Comparison of ENCODE assay signal across 13 mouse cellular contexts in the genomic region with DNA sequence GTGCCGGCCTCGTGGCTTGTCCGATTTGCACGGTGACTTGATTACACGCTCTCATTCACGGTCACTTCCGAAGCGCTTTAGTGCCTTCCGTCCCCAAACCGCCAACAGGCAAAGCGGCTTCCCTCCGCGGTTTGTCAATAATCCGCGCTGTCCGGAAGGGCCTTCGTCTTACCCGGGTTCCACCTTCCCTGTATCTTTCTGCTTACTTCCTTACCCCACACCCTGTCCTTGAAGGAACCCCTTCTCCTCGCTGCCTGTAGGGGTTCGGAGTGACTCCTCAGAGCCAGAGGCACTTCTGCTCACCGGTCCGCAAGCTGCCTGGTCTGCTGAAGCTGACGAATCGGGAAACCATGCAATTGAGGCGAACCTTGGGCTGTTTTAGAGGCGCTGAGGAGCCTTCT. TPM values are rescaled to one million over a fixed set of nuclear protein-coding genes. Genes with fewer than 3 reads are reported as not detected.
DNase-seq lines count a peak whose midpoint lies in the region; ATAC-seq and TF ChIP-seq lines count a peak whose summit lies in the region.
"Had no signal": no experiment of that assay in that cellular context is flagged by ENCODE, and none has a peak within 500 bp of the region (broad histone marks: within the 10 kb centered on the region; RNA-seq: fewer than 3 reads in every experiment).

No protein-coding gene starts in this region.

- DNase-seq in forebrain, embryonic 11.5 days (ENCODE audit: low spot score), result peak; percentile 58
- no peak for DNase-seq in forebrain, postnatal 0 days
- DNase-seq in spleen, postnatal 4 days (ENCODE audit: low spot score in 2 of 2), result no peak
- DNase-seq: cerebellum, postnatal 14 days had no signal

- TF ChIP-seq CTCF in forebrain, postnatal 0 days (IDR thresholded peaks at IDR 0.05; ENCODE audit: low read depth), result no peak
- TF ChIP-seq CTCF in C2C12 (IDR thresholded peaks at IDR 0.05; ENCODE audit: control insufficient read depth, insufficient read depth, insufficient read length), result no peak

- H3K79me2 ChIP-seq in C2C12 (ENCODE audit: control insufficient read depth, insufficient read depth), result peaks cover 99% of the 10 kb centered on the region

- H3K9me3 ChIP-seq in forebrain, embryonic 11.5 days (ENCODE audit: control insufficient read depth, low read length), result no peaks in the 10 kb centered on the region
- H3K9me3 ChIP-seq in forebrain, postnatal 0 days (ENCODE audit: low read length), result no peaks in the 10 kb centered on the region
- no peaks in the 10 kb centered on the region for H3K9me3 ChIP-seq in intestine, embryonic 15.5 days
- H3K9me3 ChIP-seq in limb, embryonic 15.5 days, result no peaks in the 10 kb centered on the region
- H3K9me3 ChIP-seq in forebrain, embryonic 16.5 days (ENCODE audit: control insufficient read depth, low read length), result no peaks in the 10 kb centered on the region
- peaks cover 4% of the 10 kb centered on the region; the same call in 1 of the 2 replicates for H3K9me3 ChIP-seq in midbrain, embryonic 16.5 days (replicated peaks; ENCODE audit: control insufficient read depth, low read length, poor library complexity, severe bottlenecking)
- H3K9me3 ChIP-seq: forebrain, embryonic 10.5 days; lung, embryonic 15.5 days had no signal

- H3K4me1 ChIP-seq in forebrain, embryonic 11.5 days (replicated peaks; ENCODE audit: control insufficient read depth, insufficient read depth, low read length), result 0 out of 2 replicates have a peak, but pooled peaks cover 3% of the 10 kb centered on the region
- no peaks in the 10 kb centered on the region for H3K4me1 ChIP-seq in forebrain, postnatal 0 days (ENCODE audit: insufficient read depth)
- 0 out of 2 replicates have a peak, but pooled peaks cover 18% of the 10 kb centered on the region for H3K4me1 ChIP-seq in intestine, embryonic 15.5 days (replicated peaks)
- peaks cover 32% of the 10 kb centered on the region for H3K4me1 ChIP-seq in limb, embryonic 15.5 days
- no peaks in the 10 kb centered on the region for H3K4me1 ChIP-seq in forebrain, embryonic 16.5 days (replicated peaks; ENCODE audit: control insufficient read depth, insufficient read depth, low read length)
- H3K4me1 ChIP-seq in midbrain, embryonic 16.5 days (ENCODE audit: control insufficient read depth, insufficient read depth, low read length), result no peaks in the 10 kb centered on the region

- WGBS in forebrain, embryonic 11.5 days, result under 1% methylated on average over 26 of the region's 26 CpGs
- 2% methylated on average over 26 of the region's 26 CpGs for WGBS in forebrain, postnatal 0 days
- under 1% methylated on average over 26 of the region's 26 CpGs for WGBS in intestine, embryonic 15.5 days
- WGBS in limb, embryonic 15.5 days, result 2% methylated on average over 26 of the region's 26 CpGs
- under 1% methylated on average over 26 of the region's 26 CpGs for WGBS in forebrain, embryonic 16.5 days
- under 1% methylated on average over 26 of the region's 26 CpGs for WGBS in midbrain, embryonic 16.5 days

- H3K4me2 ChIP-seq in forebrain, embryonic 11.5 days (ENCODE audit: low read depth, low read length, severe bottlenecking), result no peak overlapping the region
- H3K4me2 ChIP-seq in forebrain, postnatal 0 days (ENCODE audit: low read depth), result no peak overlapping the region
- H3K4me2 ChIP-seq in intestine, embryonic 15.5 days (replicated peaks), result peak overlapping the region; percentile 43
- peak overlapping the region; percentile 60 for H3K4me2 ChIP-seq in limb, embryonic 15.5 days
- no peak overlapping the region for H3K4me2 ChIP-seq in forebrain, embryonic 16.5 days (ENCODE audit: low read length)
- H3K4me2 ChIP-seq in midbrain, embryonic 16.5 days (ENCODE audit: low read length), result no peak overlapping the region
- H3K4me2 ChIP-seq: lung, embryonic 15.5 days had no signal

- H3ac ChIP-seq in C2C12 (ENCODE audit: control insufficient read depth, insufficient read length, low read depth), result peak overlapping the region; percentile 37

- no peaks in the 10 kb centered on the region for H3K36me3 ChIP-seq in forebrain, embryonic 11.5 days (ENCODE audit: control insufficient read depth, insufficient read depth, low read length)
- H3K36me3 ChIP-seq in forebrain, postnatal 0 days (ENCODE audit: insufficient read depth), result no peaks in the 10 kb centered on the region
- peaks cover 17% of the 10 kb centered on the region for H3K36me3 ChIP-seq in C2C12 (ENCODE audit: control insufficient read depth, insufficient read depth)
- H3K36me3 ChIP-seq in intestine, embryonic 15.5 days, result no peaks in the 10 kb centered on the region
- H3K36me3 ChIP-seq in limb, embryonic 15.5 days, result no peaks in the 10 kb centered on the region
- H3K36me3 ChIP-seq in forebrain, embryonic 16.5 days (ENCODE audit: control insufficient read depth, insufficient read depth), result no peaks in the 10 kb centered on the region
- no peaks in the 10 kb centered on the region for H3K36me3 ChIP-seq in midbrain, embryonic 16.5 days (ENCODE audit: control insufficient read depth, insufficient read depth, low read length)
- H3K36me3 ChIP-seq: forebrain, embryonic 10.5 days; lung, embryonic 15.5 days had no signal

- peaks cover 72% of the 10 kb centered on the region for H3K79me3 ChIP-seq in C2C12 (ENCODE audit: low read depth)

- peaks cover 98% of the 10 kb centered on the region for H3K27me3 ChIP-seq in forebrain, embryonic 11.5 days (ENCODE audit: control insufficient read depth, insufficient read depth, low read length)
- H3K27me3 ChIP-seq in forebrain, postnatal 0 days (ENCODE audit: insufficient read depth, low read length), result peaks cover 97% of the 10 kb centered on the region
- H3K27me3 ChIP-seq in C2C12 (ENCODE audit: control insufficient read depth, insufficient read depth, insufficient read length), result no peaks in the 10 kb centered on the region
- peaks cover 93% of the 10 kb centered on the region for H3K27me3 ChIP-seq in intestine, embryonic 15.5 days (replicated peaks)
- H3K27me3 ChIP-seq in limb, embryonic 15.5 days, result peaks cover 14% of the 10 kb centered on the region; the same call in 1 of the 2 replicates
- H3K27me3 ChIP-seq in forebrain, embryonic 16.5 days (replicated peaks; ENCODE audit: control insufficient read depth, insufficient read depth, low read length), result peaks cover 88% of the 10 kb centered on the region
- peaks cover 91% of the 10 kb centered on the region for H3K27me3 ChIP-seq in midbrain, embryonic 16.5 days (ENCODE audit: control insufficient read depth, insufficient read depth, low read depth, low read length)

- no peak overlapping the region for H3K4me3 ChIP-seq in forebrain, embryonic 11.5 days (ENCODE audit: low read depth, low read length)
- no peak overlapping the region for H3K4me3 ChIP-seq in forebrain, postnatal 0 days (ENCODE audit: low read depth, low read length)
- H3K4me3 ChIP-seq in C2C12 (ENCODE audit: insufficient read depth, poor library complexity, severe bottlenecking), result peak overlapping the region; percentile 75
- H3K4me3 ChIP-seq in intestine, embryonic 15.5 days (replicated peaks), result peak overlapping the region; percentile 28
- peak overlapping the region; percentile 64 for H3K4me3 ChIP-seq in limb, embryonic 15.5 days
- no peak overlapping the region for H3K4me3 ChIP-seq in forebrain, embryonic 16.5 days (replicated peaks; ENCODE audit: low read length)
- H3K4me3 ChIP-seq in midbrain, embryonic 16.5 days (ENCODE audit: low read depth, low read length), result no peak overlapping the region
- H3K4me3 ChIP-seq: forebrain, embryonic 10.5 days; lung, embryonic 15.5 days had no signal

- ATAC-seq in forebrain, embryonic 11.5 days (replicated peaks; ENCODE audit: low FRiP score), result no peak
- ATAC-seq in forebrain, postnatal 0 days, result no peak
- no peak for ATAC-seq in intestine, embryonic 15.5 days
- ATAC-seq in limb, embryonic 15.5 days (ENCODE audit: insufficient number of reproducible peaks, low FRiP score, low TSS enrichment, low read depth), result no peak
- ATAC-seq in forebrain, embryonic 16.5 days, result no peak
- ATAC-seq in midbrain, embryonic 16.5 days, result no peak

- H3K27ac ChIP-seq in forebrain, embryonic 11.5 days (ENCODE audit: low read depth, low read length), result no peak overlapping the region
- no peak overlapping the region for H3K27ac ChIP-seq in forebrain, postnatal 0 days (ENCODE audit: low read depth, low read length)
- H3K27ac ChIP-seq in intestine, embryonic 15.5 days, result no peak overlapping the region
- H3K27ac ChIP-seq in limb, embryonic 15.5 days, result peak overlapping the region; percentile 96
- H3K27ac ChIP-seq in forebrain, embryonic 16.5 days (ENCODE audit: low read length), result no peak overlapping the region
- no peak overlapping the region for H3K27ac ChIP-seq in midbrain, embryonic 16.5 days (ENCODE audit: low read length)
- H3K27ac ChIP-seq: forebrain, embryonic 10.5 days; lung, embryonic 15.5 days had no signal

- no peak overlapping the region for H3K9ac ChIP-seq in forebrain, embryonic 11.5 days (ENCODE audit: low read length)
- H3K9ac ChIP-seq in forebrain, postnatal 0 days, result no peak overlapping the region
- peak overlapping the region; percentile 36 for H3K9ac ChIP-seq in intestine, embryonic 15.5 days
- H3K9ac ChIP-seq in limb, embryonic 15.5 days, result peak overlapping the region; percentile 89
- H3K9ac ChIP-seq in forebrain, embryonic 16.5 days (replicated peaks; ENCODE audit: low read depth, low read length), result no peak overlapping the region
- no peak overlapping the region for H3K9ac ChIP-seq in midbrain, embryonic 16.5 days (ENCODE audit: low read depth, low read length)
- H3K9ac ChIP-seq: lung, embryonic 15.5 days had no signal

RNA-seq across cellular contexts. Expression of a gene that starts 0.8 kb away (rescaled TPM):
- not detected in 2 replicates for polyA plus RNA-seq in forebrain, embryonic 11.5 days (2014; fragmentation: Nextera tagmentation; extraction: Ambion mirVana)
- not detected in 2 replicates for total RNA-seq in forebrain, postnatal 0 days (2014; rRNA removed)
- polyA plus RNA-seq in forebrain, postnatal 0 days (2015; fragmentation: Nextera tagmentation; extraction: Ambion mirVana), result not detected in 2 replicates
- 19.2 TPM for polyA plus RNA-seq in C2C12 (2012; fragmentation: generic; extraction: Trizol)
- 2.0 and 3.3 TPM in 2 replicates for polyA plus RNA-seq in intestine, embryonic 15.5 days (2015; fragmentation: Nextera tagmentation; extraction: Ambion mirVana)
- polyA plus RNA-seq in limb, embryonic 15.5 days (2015; fragmentation: Nextera tagmentation; extraction: Ambion mirVana), result 23.3 and 33.4 TPM in 2 replicates
- polyA plus RNA-seq in forebrain, embryonic 16.5 days (2015; fragmentation: Nextera tagmentation; extraction: Ambion mirVana), result 0.14 TPM in 1 of 2 replicates, not detected in the other
- not detected in 2 replicates for polyA plus RNA-seq in midbrain, embryonic 16.5 days (2015; fragmentation: Nextera tagmentation; extraction: Ambion mirVana)
- total RNA-seq: layer of hippocampus, adult 8-10 months had no signal
- polyA plus RNA-seq: forebrain, embryonic 10.5 days; heart, embryonic 14.5 days; lung, embryonic 15.5 days had no signal

RNA-seq across cellular contexts. Expression of a gene that starts 5.7 kb away (rescaled TPM):
- not detected in 2 replicates for polyA plus RNA-seq in forebrain, embryonic 11.5 days (2014; fragmentation: Nextera tagmentation; extraction: Ambion mirVana)
- not detected in 2 replicates for total RNA-seq in forebrain, postnatal 0 days (2014; rRNA removed)
- polyA plus RNA-seq in forebrain, postnatal 0 days (2015; fragmentation: Nextera tagmentation; extraction: Ambion mirVana), result not detected in 2 replicates
- polyA plus RNA-seq in C2C12 (2012; fragmentation: generic; extraction: Trizol), result 19.8 TPM
- 11.4 and 20.2 TPM in 2 replicates for polyA plus RNA-seq in intestine, embryonic 15.5 days (2015; fragmentation: Nextera tagmentation; extraction: Ambion mirVana)
- polyA plus RNA-seq in limb, embryonic 15.5 days (2015; fragmentation: Nextera tagmentation; extraction: Ambion mirVana), result 86.8 and 108 TPM in 2 replicates
- polyA plus RNA-seq in forebrain, embryonic 16.5 days (2015; fragmentation: Nextera tagmentation; extraction: Ambion mirVana), result 0.29 TPM in 1 of 2 replicates, not detected in the other
- not detected in 2 replicates for polyA plus RNA-seq in midbrain, embryonic 16.5 days (2015; fragmentation: Nextera tagmentation; extraction: Ambion mirVana)
- total RNA-seq: layer of hippocampus, adult 8-10 months had no signal
- polyA plus RNA-seq: forebrain, embryonic 10.5 days had no signal

RNA-seq across cellular contexts. Expression of a gene that starts 14.3 kb away (rescaled TPM):
- polyA plus RNA-seq in forebrain, embryonic 11.5 days (2014; fragmentation: Nextera tagmentation; extraction: Ambion mirVana), result not detected in 2 replicates
- total RNA-seq in forebrain, postnatal 0 days (2014; rRNA removed), result not detected in 2 replicates
- not detected in 2 replicates for polyA plus RNA-seq in forebrain, postnatal 0 days (2015; fragmentation: Nextera tagmentation; extraction: Ambion mirVana)
- polyA plus RNA-seq in C2C12 (2012; fragmentation: generic; extraction: Trizol), result 0.77 TPM
- polyA plus RNA-seq in intestine, embryonic 15.5 days (2015; fragmentation: Nextera tagmentation; extraction: Ambion mirVana), result 0.59 and 0.61 TPM in 2 replicates
- 11.0 and 17.4 TPM in 2 replicates for polyA plus RNA-seq in limb, embryonic 15.5 days (2015; fragmentation: Nextera tagmentation; extraction: Ambion mirVana)
- polyA plus RNA-seq in forebrain, embryonic 16.5 days (2015; fragmentation: Nextera tagmentation; extraction: Ambion mirVana), result not detected in 2 replicates
- not detected in 2 replicates for polyA plus RNA-seq in midbrain, embryonic 16.5 days (2015; fragmentation: Nextera tagmentation; extraction: Ambion mirVana)
- total RNA-seq: layer of hippocampus, adult 8-10 months had no signal
- polyA plus RNA-seq: forebrain, embryonic 10.5 days; heart, embryonic 14.5 days; lung, embryonic 15.5 days had no signal

RNA-seq across cellular contexts. Expression of a gene that starts 15.5 kb away (rescaled TPM):
- not detected in 2 replicates for polyA plus RNA-seq in forebrain, embryonic 11.5 days (2014; fragmentation: Nextera tagmentation; extraction: Ambion mirVana)
- total RNA-seq in forebrain, postnatal 0 days (2014; rRNA removed), result not detected in 2 replicates
- not detected in 2 replicates for polyA plus RNA-seq in forebrain, postnatal 0 days (2015; fragmentation: Nextera tagmentation; extraction: Ambion mirVana)
- polyA plus RNA-seq in C2C12 (2012; fragmentation: generic; extraction: Trizol), result 19.3 TPM
- polyA plus RNA-seq in intestine, embryonic 15.5 days (2015; fragmentation: Nextera tagmentation; extraction: Ambion mirVana), result 5.3 and 6.3 TPM in 2 replicates
- 30.8 and 34.0 TPM in 2 replicates for polyA plus RNA-seq in limb, embryonic 15.5 days (2015; fragmentation: Nextera tagmentation; extraction: Ambion mirVana)
- 0.30 TPM in 1 of 2 replicates, not detected in the other for polyA plus RNA-seq in forebrain, embryonic 16.5 days (2015; fragmentation: Nextera tagmentation; extraction: Ambion mirVana)
- not detected in 2 replicates for polyA plus RNA-seq in midbrain, embryonic 16.5 days (2015; fragmentation: Nextera tagmentation; extraction: Ambion mirVana)
- total RNA-seq: layer of hippocampus, adult 8-10 months had no signal
- polyA plus RNA-seq: forebrain, embryonic 10.5 days had no signal

RNA-seq across cellular contexts. Expression of a gene that starts 24.7 kb away (rescaled TPM):
- not detected in 2 replicates for polyA plus RNA-seq in forebrain, embryonic 11.5 days (2014; fragmentation: Nextera tagmentation; extraction: Ambion mirVana)
- not detected in 2 replicates for total RNA-seq in forebrain, postnatal 0 days (2014; rRNA removed)
- polyA plus RNA-seq in forebrain, postnatal 0 days (2015; fragmentation: Nextera tagmentation; extraction: Ambion mirVana), result not detected in 2 replicates
- polyA plus RNA-seq in C2C12 (2012; fragmentation: generic; extraction: Trizol), result 7.5 TPM
- 7.5 and 9.4 TPM in 2 replicates for polyA plus RNA-seq in intestine, embryonic 15.5 days (2015; fragmentation: Nextera tagmentation; extraction: Ambion mirVana)
- 12.0 and 12.9 TPM in 2 replicates for polyA plus RNA-seq in limb, embryonic 15.5 days (2015; fragmentation: Nextera tagmentation; extraction: Ambion mirVana)
- not detected in 2 replicates for polyA plus RNA-seq in forebrain, embryonic 16.5 days (2015; fragmentation: Nextera tagmentation; extraction: Ambion mirVana)
- not detected in 2 replicates for polyA plus RNA-seq in midbrain, embryonic 16.5 days (2015; fragmentation: Nextera tagmentation; extraction: Ambion mirVana)
- total RNA-seq: layer of hippocampus, adult 8-10 months had no signal
- polyA plus RNA-seq: forebrain, embryonic 10.5 days had no signal

Comparison
In these comparisons a context has a peak if more than half of its experiments do, and no peak if none do; other contexts are left out.
1. H3K4me2 ChIP-seq: peak in intestine, embryonic 15.5 days (single experiment) and limb, embryonic 15.5 days (single experiment); none in forebrain, embryonic 11.5 days (single experiment), forebrain, postnatal 0 days (single experiment), forebrain, embryonic 16.5 days (single experiment) and midbrain, embryonic 16.5 days (single experiment).
2. H3K4me3 ChIP-seq: peak in C2C12 (single experiment), intestine, embryonic 15.5 days (single experiment) and limb, embryonic 15.5 days (single experiment); none in forebrain, embryonic 11.5 days (single experiment), forebrain, postnatal 0 days (single experiment), forebrain, embryonic 16.5 days (single experiment) and midbrain, embryonic 16.5 days (single experiment).
3. H3K9ac ChIP-seq: peak in intestine, embryonic 15.5 days (single experiment) and limb, embryonic 15.5 days (single experiment); none in forebrain, embryonic 11.5 days (single experiment), forebrain, postnatal 0 days (single experiment), forebrain, embryonic 16.5 days (single experiment) and midbrain, embryonic 16.5 days (single experiment).